Mouse (Mus musculus) cerebellum, adult 2 months (tissue): ENCODE measurements around the gene Mgat4b.

Source experiments
- CTCF ChIP-seq: fragments of 200-500 bp; IDR thresholded peaks from 2 replicates; pipeline ENCODE4 v1.5.1; 2011; ENCODE audit warnings: low read depth, mild to moderate bottlenecking, control low read depth, low read length, moderate library complexity, borderline replicate concordance; ENCODE audit not compliant: insufficient read depth
- POLR2A ChIP-seq: fragments of 200-500 bp; IDR thresholded peaks from 2 replicates; pipeline ENCODE4 v1.6.1; 2011; ENCODE audit warnings: low read length, control low read depth, borderline replicate concordance; ENCODE audit not compliant: insufficient read depth

GRCm38 (mm10) chr11:50178532-50179488, 31.9 kb upstream of the Mgat4b start:
- TF ChIP-seq CTCF (no peak), POLR2A (no peak)
